Mouse (Mus musculus) CH12.LX (cell line): ENCODE data around the gene Spns3. TPM values are rescaled to one million over a fixed set of nuclear protein-coding genes. Genes with fewer than 3 reads are reported as not detected.

Source experiments
- DNase-seq: peaks from one replicate; pipeline ENCODE4 v3.0.0-alpha.2; 2013; ENCODE audit errors: extremely low read depth
- H3K27ac ChIP-seq: 2 replicates; pipeline ENCODE4 v1.5.1; 2012; ENCODE audit warnings: low read depth, mild to moderate bottlenecking, control low read depth, moderate library complexity; ENCODE audit not compliant: insufficient read depth
- H3K27me3 ChIP-seq: replicated peaks from 2 replicates; pipeline ENCODE3; 2012; ENCODE audit warnings: inconsistent platforms
- H3K36me3 ChIP-seq, 2 experiments: replicated peaks in 1 of 2; 2 replicates each; pipeline versions ENCODE3 to v1.6.1; 2012; ENCODE audit warnings: inconsistent platforms in 1 of 2, low read length in 1 of 2, mild to moderate bottlenecking in 1 of 2, mixed read lengths in 1 of 2, moderate library complexity in 1 of 2; ENCODE audit not compliant: control insufficient read depth in 1 of 2, insufficient read depth in 1 of 2
- H3K4me1 ChIP-seq, 2 experiments: 2 replicates each; pipeline ENCODE4 v1.6.1; 2012; ENCODE audit warnings: inconsistent platforms in 1 of 2, moderate library complexity in 1 of 2; ENCODE audit not compliant: insufficient read depth in 2 of 2, control insufficient read depth in 1 of 2
- H3K4me2 ChIP-seq: 2 replicates; pipeline ENCODE4 v1.6.1; 2012; ENCODE audit warnings: low read depth, mild to moderate bottlenecking, control low read depth; ENCODE audit not compliant: poor library complexity, insufficient read depth, severe bottlenecking
- H3K4me3 ChIP-seq, 3 experiments: fragments of 150-350 bp in 1 of 3; sonication (generic) in 1 of 3; replicated peaks in 1 of 3; 2 replicates each; pipeline versions ENCODE3 to v1.5.1; 2011 to 2012; ENCODE audit warnings: low read depth in 2 of 3, low read length in 2 of 3, mild to moderate bottlenecking in 2 of 3, moderate library complexity in 2 of 3, control low read depth in 1 of 3, improper control_type of control experiment in 1 of 3, inconsistent platforms in 1 of 3, mixed read lengths in 1 of 3; ENCODE audit not compliant: poor library complexity in 1 of 3
- H3K79me2 ChIP-seq: replicated peaks from 2 replicates; pipeline ENCODE4 v1.6.1; 2012; ENCODE audit warnings: mild to moderate bottlenecking, moderate library complexity; ENCODE audit not compliant: control insufficient read depth, poor library complexity, insufficient read depth, severe bottlenecking; ENCODE audit errors: extremely low read depth
- H3K9ac ChIP-seq: 2 replicates; pipeline ENCODE4 v1.6.1; 2012; ENCODE audit warnings: low read depth, mild to moderate bottlenecking, control low read depth, moderate library complexity; ENCODE audit not compliant: insufficient read depth
- H3K9me3 ChIP-seq: replicated peaks from 2 replicates; pipeline ENCODE3; 2012; ENCODE audit warnings: low read length, inconsistent platforms, mixed read lengths
- BHLHE40 ChIP-seq: IDR thresholded peaks from 2 replicates; pipeline ENCODE4 v1.6.1; 2011; ENCODE audit warnings: mild to moderate bottlenecking, low read depth, low read length, improper control_type of control experiment
- CTCF ChIP-seq, 2 experiments: IDR thresholded peaks in 1 of 2; conservative IDR thresholded peaks in 1 of 2; 2 replicates each; pipeline ENCODE4 v1.5.1; 2011 to 2012; ENCODE audit warnings: low read depth in 2 of 2, low read length in 2 of 2, improper control_type of control experiment in 1 of 2, inconsistent platforms in 1 of 2, mild to moderate bottlenecking in 1 of 2, moderate library complexity in 1 of 2
- ELF1 ChIP-seq: IDR thresholded peaks from 2 replicates; pipeline ENCODE4 v1.6.1; 2014; ENCODE audit warnings: low read depth, mild to moderate bottlenecking, inconsistent platforms, low read length, improper control_type of control experiment
- EP300 ChIP-seq: IDR thresholded peaks from 2 replicates; pipeline ENCODE4 v1.6.1; 2011; ENCODE audit warnings: low read length, improper control_type of control experiment
- GABPA ChIP-seq: IDR thresholded peaks from 2 replicates; pipeline ENCODE4 v1.6.1; 2012; ENCODE audit warnings: low read depth, low read length, improper control_type of control experiment, inconsistent platforms; ENCODE audit not compliant: insufficient replicate concordance
- IRF4 ChIP-seq: IDR thresholded peaks from 2 replicates; pipeline ENCODE4 v1.6.1; 2014; ENCODE audit warnings: low read depth, mild to moderate bottlenecking, inconsistent platforms, low read length, improper control_type of control experiment
- MAZ ChIP-seq: IDR thresholded peaks from 2 replicates; pipeline ENCODE4 v1.6.1; 2012; ENCODE audit warnings: low read depth, mild to moderate bottlenecking, inconsistent platforms, low read length, improper control_type of control experiment, moderate library complexity
- MXI1 ChIP-seq: IDR thresholded peaks from 2 replicates; pipeline ENCODE4 v1.6.1; 2011; ENCODE audit warnings: mild to moderate bottlenecking, low read depth, low read length, improper control_type of control experiment
- MYC ChIP-seq: IDR thresholded peaks from 2 replicates; pipeline ENCODE4 v1.6.1; 2011; ENCODE audit warnings: low read depth, mild to moderate bottlenecking, improper control_type of control experiment, low read length
- PAX5 ChIP-seq: IDR thresholded peaks from 2 replicates; pipeline ENCODE4 v1.6.1; 2012; ENCODE audit warnings: low read length, inconsistent platforms, mixed read lengths
- POLR2A ChIP-seq: IDR thresholded peaks from 2 replicates; pipeline ENCODE4 v1.6.1; 2011; ENCODE audit warnings: low read depth, mild to moderate bottlenecking, improper control_type of control experiment, low read length
- POLR2AphosphoS2 ChIP-seq: IDR thresholded peaks from 2 replicates; pipeline ENCODE4 v1.6.1; 2011; ENCODE audit warnings: low read depth, low read length, improper control_type of control experiment
- RAD21 ChIP-seq: IDR thresholded peaks from 2 replicates; pipeline ENCODE4 v1.6.1; 2011; ENCODE audit warnings: low read depth, mild to moderate bottlenecking, low read length, improper control_type of control experiment, moderate library complexity
- SMC3 ChIP-seq: IDR thresholded peaks from 2 replicates; pipeline ENCODE4 v1.6.1; 2011; ENCODE audit warnings: low read depth, low read length, improper control_type of control experiment
- USF1 ChIP-seq: IDR thresholded peaks from 2 replicates; pipeline ENCODE4 v1.6.1; 2014; ENCODE audit warnings: low read depth, mild to moderate bottlenecking, inconsistent platforms, low read length, improper control_type of control experiment
- ZC3H11A ChIP-seq: IDR thresholded peaks from 2 replicates; pipeline ENCODE4 v1.6.1; 2012; ENCODE audit warnings: low read depth, mild to moderate bottlenecking, inconsistent platforms, low read length, improper control_type of control experiment
- ZKSCAN1 ChIP-seq: IDR thresholded peaks from 2 replicates; pipeline ENCODE4 v1.6.1; 2012; ENCODE audit warnings: low read depth, inconsistent platforms, low read length, improper control_type of control experiment, borderline replicate concordance
- ZMIZ1 ChIP-seq: IDR thresholded peaks from 2 replicates; pipeline ENCODE4 v1.6.1; 2012; ENCODE audit warnings: low read depth, mild to moderate bottlenecking, inconsistent platforms, low read length, improper control_type of control experiment
- ZNF384 ChIP-seq: IDR thresholded peaks from 2 replicates; pipeline ENCODE4 v1.6.1; 2012; ENCODE audit warnings: low read depth, low read length, improper control_type of control experiment, inconsistent platforms
- dilution Hi-C: fragments of 300-500 bp; cut with MboI; formaldehyde crosslinking; loops from 2 replicates; pipeline ENCODE4 v1.14.3; 2020; ENCODE audit warnings: low sequenced_read_pairs; ENCODE audit not compliant: extremely low pct_unique_long_range_greater_than_20kb, extremely low pct_ligation_motif_present
- in situ Hi-C: fragments of 300-500 bp; cut with MboI; formaldehyde crosslinking; loops from 3 replicates; pipeline ENCODE4 v1.14.3; 2019; ENCODE audit warnings: low sequenced_read_pairs, low pct_ligation_motif_present, low pct_unique_long_range_greater_than_20kb, mixed read lengths
- polyA plus RNA-seq: library from polyadenylated mRNA; unstranded; fragments of >175 nt; gene quantifications from 2 replicates; pipeline ENCODE4 v1.2.1, GENCODE M21; 2012; ENCODE audit warnings: low read depth; ENCODE audit not compliant: insufficient read length
- total RNA-seq, 2 experiments: library from RNA; depleted of rRNA; stranded (reverse); fragments of 300-350 nt in 1 of 2; fragments of >200 nt in 1 of 2; gene quantifications; 2 replicates each; pipeline ENCODE4 v1.2.3; 2012 to 2014

Gene Spns3
- total and polyA plus RNA-seq, 3 experiments: 0.21 to 1.8 (median 1.0) TPM

GRCm38 (mm10) chr11:72519895-72520294, 30.4 kb downstream of the Spns3 start:
- no peaks in the 10 kb centered on the region for H3K36me3 ChIP-seq
- TF ChIP-seq MYC: no peak
- TF ChIP-seq POLR2AphosphoS2: no peak
- TF ChIP-seq MAZ: no peak
- no peak for TF ChIP-seq CTCF (conservative IDR thresholded peaks at IDR 0.05 in 1 of 2, IDR thresholded peaks at IDR 0.05 in 1 of 2; ENCODE audit: low read depth in 2 of 2, low read length in 2 of 2)
- TF ChIP-seq POLR2A: no peak
- no peak for TF ChIP-seq ZC3H11A
- TF ChIP-seq GABPA: no peak
- no peak for TF ChIP-seq IRF4
- TF ChIP-seq BHLHE40: no peak
- no peaks in the 10 kb centered on the region for H3K27me3 ChIP-seq
- H3K79me2 ChIP-seq: no peaks in the 10 kb centered on the region
- H3K27ac ChIP-seq: no peak overlapping the region
- no peak for DNase-seq
- in situ Hi-C loops: no loop called here
- no peak overlapping the region for H3K9ac ChIP-seq
- peaks cover 5% of the 10 kb centered on the region for H3K9me3 ChIP-seq
- no peak overlapping the region for H3K4me3 ChIP-seq
- H3K4me1 ChIP-seq: peaks cover 5 to 13% of the 10 kb centered on the region in 2 experiments
- dilution Hi-C loops: no loop called here
- H3K4me2 ChIP-seq: no peak overlapping the region

DNA sequence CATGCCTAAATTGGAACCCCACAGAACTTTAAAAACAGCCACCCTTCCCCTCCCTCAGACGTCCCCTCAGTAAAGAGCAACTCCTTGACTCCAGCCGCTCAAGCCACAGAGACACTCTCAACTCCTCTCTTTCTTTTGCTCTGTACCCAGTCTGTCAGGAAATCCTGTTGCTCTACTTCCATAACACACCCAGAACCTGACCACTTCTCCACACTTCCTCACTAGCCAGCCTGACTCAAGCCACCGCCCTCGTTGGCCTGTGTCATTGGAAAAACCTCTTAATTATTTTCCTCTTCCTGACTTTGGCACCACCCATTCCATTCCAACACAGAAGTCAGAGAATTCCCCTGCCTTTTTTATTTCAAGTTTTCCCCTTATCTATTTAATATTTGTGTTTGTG, 31.1 kb downstream of the Spns3 start:
- dilution Hi-C loops: no loop called here
- DNase-seq: no peak
- Histone ChIP-seq H3K9ac (no peak overlapping the region), H3K27ac (no peak overlapping the region), H3K9me3 (peaks cover 5% of the 10 kb centered on the region), H3K4me1 (peaks cover 5 to 13% of the 10 kb centered on the region in 2 experiments), H3K4me2 (no peak overlapping the region), H3K4me3 (no peak overlapping the region), H3K36me3 (no peaks in the 10 kb centered on the region), H3K27me3 (no peaks in the 10 kb centered on the region), H3K79me2 (no peaks in the 10 kb centered on the region)
- in situ Hi-C loops: no loop called here
- TF ChIP-seq BHLHE40 (no peak), IRF4 (no peak), MXI1 (no peak), USF1 (no peak), ZNF384 (no peak), ZC3H11A (no peak), ZKSCAN1 (no peak), EP300 (no peak), POLR2AphosphoS2 (no peak), CTCF (conservative IDR thresholded peaks at IDR 0.05 in 1 of 2, IDR thresholded peaks at IDR 0.05 in 1 of 2; ENCODE audit: low read depth in 2 of 2, low read length in 2 of 2) (no peak), RAD21 (no peak), MYC (no peak), POLR2A (no peak), ZMIZ1 (no peak), SMC3 (no peak), PAX5 (no peak), ELF1 (no peak)
